Mouse (Mus musculus) lung, postnatal 10 days (tissue): ENCODE data around the gene Ticam1.

Source experiments
- DNase-seq: peaks from one replicate; pipeline ENCODE4 v3.0.0; 2021

Gene Ticam1

GRCm38 (mm10) chr17:56276643-56277566 is at the start of gene Ticam1:
Gene Ticam1, minus strand, starts transcription at chr17:56276786.
- peak; percentile 95 for DNase-seq

DNA sequence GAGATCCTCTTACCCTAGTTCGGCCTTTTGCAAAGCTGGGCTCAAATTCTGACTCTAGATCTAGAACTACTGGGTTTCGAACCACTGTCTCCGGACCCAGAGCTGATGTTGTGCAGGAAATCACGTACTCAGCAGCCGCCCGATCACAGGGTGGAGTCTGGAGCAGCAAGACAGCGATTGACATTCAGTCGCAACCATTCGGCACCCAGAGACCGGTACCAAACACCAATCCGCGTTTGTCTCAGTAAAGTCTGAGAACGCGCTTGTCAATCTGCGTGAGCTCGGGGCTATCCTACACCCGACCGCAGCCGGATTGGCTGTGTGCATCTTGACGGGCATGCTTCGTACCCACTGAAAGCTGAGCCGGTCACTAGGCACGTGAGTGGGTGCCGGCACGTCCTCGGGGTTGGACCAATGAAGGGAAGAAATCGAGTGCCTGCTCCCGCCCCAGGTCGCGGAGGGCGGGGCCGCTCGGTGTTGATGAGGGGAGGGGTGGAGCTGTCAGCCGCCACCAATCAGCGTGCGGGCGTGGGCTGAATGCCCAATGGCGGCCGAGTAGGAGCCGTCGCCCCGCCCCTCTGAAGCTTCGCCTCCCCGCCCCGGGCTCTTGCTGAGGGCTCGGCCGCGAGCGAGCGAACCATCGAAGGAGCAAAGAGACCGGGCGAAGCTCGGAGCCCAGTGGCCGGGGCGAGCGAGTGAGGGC is 49.0 kb upstream of the Ticam1 start, which contains the start of gene Kdm4b:
TSS of gene Kdm4b (plus strand) at position 613 of the 703 bp plus-strand sequence.
- peak; percentile 99 for DNase-seq

- DNase-seq = no peak
Measured at GRCm38 (mm10) chr17:56324419-56324818, 47.8 kb upstream of the Ticam1 start.

- peak; percentile 62 for DNase-seq
Measured at GRCm38 (mm10) chr17:56309191-56309945, 32.8 kb upstream of the Ticam1 start.

DNA sequence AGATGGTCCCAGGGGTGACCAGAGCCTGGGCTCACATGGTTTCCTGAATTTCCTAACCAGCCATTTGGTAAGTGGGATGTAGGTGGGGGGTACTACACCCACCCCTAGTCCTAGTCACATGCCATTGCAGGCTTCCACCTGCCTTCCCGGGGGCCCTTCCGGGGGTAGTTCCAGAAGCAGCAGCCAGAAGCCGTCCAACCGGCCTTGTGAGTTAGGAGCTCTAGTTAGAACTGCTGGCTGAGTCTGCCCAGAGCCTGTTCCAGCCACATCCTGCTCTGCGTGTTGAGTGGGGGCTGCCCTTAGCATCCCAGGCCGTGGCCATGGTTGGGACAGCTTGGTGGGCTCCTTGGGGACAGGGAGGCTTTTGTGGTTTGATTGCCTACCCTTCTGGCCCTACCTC is 31.5 kb upstream of the Ticam1 start:
- peak; percentile 37 for DNase-seq

DNA sequence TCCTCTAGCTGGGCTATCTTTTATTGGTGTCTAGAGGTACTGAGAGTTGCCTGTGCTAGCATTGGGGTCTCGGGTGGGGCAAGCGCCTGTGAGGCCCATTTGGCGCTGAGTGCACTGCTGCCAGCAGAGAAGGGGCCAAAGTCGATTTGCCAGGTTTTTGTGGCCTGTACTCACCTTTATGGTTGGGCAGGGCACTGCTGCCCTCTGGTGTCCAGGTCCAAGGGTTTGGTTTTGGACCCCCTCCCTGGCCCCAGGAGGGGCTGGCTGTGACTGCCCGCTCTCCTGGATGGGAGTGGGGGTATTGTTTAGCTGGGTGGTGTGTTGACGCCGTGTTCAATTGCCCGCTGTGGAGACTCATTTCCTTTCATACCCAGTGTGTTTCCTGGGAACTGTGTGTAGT is 29.2 kb upstream of the Ticam1 start:
- peak; percentile 37 for DNase-seq

- no peak for DNase-seq
Measured at GRCm38 (mm10) chr17:56305156-56305555, 28.6 kb upstream of the Ticam1 start.

DNA sequence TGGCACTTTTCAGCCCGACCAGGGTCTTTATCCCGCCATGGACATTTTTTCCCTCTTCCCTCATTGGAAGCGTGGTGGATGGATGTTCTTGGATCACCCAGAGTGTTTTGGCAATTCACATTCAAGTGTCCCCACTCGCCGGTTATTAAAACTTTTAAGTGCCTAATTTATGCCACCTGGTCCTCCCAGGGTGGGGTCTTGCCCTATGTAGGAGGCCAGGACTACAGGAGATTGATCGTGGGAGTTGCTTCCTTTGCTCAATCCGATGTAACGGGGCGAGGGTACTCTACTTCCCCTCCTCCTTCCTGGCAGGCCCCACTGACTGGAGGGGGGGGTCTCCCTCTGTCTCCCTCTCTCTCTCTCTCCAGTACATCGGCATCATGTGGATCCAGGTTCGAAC is 28.1 kb upstream of the Ticam1 start:
- no peak for DNase-seq

DNA sequence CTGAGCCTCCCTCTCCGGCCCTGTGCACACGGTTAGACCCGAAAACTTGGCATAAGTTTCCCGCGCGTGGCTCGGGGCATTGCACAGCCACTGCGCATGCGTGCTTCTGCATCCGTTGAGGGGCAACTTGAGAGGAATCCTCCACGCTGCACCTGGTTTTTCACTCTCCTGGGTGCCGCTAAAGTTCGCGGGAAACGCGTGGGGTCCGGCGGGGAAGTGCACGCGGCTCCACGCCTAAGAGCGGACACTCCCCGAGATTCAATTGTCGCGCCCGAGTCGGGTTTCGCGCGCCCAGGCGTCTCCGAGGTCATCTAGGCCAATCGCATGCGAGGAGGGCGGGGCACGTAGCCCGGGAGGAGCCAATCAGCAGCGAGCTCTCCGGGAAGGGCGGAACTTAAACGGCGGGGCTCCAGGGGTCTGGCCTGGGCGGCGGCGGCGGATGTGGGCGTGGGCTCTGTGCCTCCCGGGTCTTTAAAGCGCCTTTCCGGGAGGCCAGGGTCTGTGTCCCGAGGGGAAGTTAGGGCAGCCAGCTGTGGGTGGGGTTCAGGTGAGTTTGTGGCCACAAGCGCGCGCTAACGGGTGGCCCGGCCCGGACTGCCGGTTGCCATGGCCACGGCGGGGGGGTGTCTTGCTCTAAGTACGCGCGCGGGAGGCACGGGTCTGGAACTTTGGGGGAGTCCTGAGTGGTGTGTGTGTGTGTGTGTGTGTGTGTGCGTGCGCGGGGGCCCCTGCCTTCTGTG is 27.4 kb upstream of the Ticam1 start:
- peak; percentile 98 for DNase-seq

DNA sequence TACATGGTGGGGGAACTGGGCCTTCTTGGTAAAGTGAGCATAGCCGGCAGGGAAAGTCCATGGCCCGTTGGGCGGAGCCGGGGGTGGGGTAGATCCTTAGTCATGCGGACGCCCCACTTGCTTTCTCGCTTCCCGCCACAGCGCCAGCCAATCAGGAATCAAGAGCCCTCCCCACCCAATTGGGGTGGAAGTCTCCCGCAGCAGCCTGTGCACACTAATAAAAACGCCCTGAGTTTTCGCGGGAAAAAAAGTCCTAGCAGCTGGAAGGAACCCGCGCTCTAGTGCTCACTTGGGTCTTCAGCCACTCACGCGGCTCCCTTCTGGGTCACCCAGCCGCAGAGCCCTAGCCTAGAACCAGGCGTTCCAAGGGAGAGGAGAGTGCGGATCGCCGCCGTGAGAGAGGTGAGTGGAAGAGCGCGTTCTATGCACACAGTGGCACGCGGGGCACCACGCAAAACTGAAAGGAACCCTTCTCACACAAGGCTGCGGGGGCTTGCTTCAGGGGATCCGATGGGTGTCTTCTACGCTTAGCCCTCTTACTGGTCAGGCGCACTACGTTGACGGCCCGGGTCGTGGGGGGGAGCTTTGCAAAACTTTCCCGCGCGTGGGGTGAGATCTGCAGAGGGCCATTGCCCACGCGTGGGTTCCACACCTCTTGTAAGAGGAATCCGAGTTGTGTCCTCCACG is 26.7 kb upstream of the Ticam1 start, which contains the start of gene Uhrf1:
TSS of gene Uhrf1 (plus strand) at position 162 of the 687 bp plus-strand sequence.
- DNase-seq = peak; percentile 83

GRCm38 (mm10) chr17:56302363-56302996 is 25.9 kb upstream of the Ticam1 start:
- peak; percentile 34 for DNase-seq

- DNase-seq = no peak
Measured at GRCm38 (mm10) chr17:56300186-56300585, 23.6 kb upstream of the Ticam1 start, which contains the start of gene Arrdc5. Gene Arrdc5, minus strand, starts transcription at chr17:56300286.

GRCm38 (mm10) chr17:56298238-56298637 is 21.7 kb upstream of the Ticam1 start:
- DNase-seq = no peak

GRCm38 (mm10) chr17:56296201-56296600 is 19.6 kb upstream of the Ticam1 start:
- no peak for DNase-seq

DNA sequence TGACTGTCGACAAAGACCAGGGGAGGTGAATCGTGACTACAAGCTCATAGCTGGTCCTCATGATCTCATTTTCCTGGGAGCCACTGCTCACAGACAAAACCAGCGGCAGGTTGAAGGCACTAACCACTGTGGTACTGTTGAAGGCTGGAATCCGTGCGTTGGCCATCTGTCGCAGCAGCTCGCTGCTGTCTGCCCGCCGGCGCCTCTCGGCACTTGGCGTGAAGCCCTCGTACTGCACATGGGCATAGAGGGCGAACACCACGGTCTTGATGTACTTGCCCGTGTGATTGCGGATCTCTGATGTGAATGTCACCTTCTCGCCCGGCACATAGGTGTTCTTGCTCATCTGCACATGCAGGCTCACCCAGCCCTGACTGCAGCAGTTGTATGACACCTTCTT is 17.7 kb upstream of the Ticam1 start:
- no peak for DNase-seq

GRCm38 (mm10) chr17:56293291-56293690 is 16.7 kb upstream of the Ticam1 start:
- no peak for DNase-seq

DNA sequence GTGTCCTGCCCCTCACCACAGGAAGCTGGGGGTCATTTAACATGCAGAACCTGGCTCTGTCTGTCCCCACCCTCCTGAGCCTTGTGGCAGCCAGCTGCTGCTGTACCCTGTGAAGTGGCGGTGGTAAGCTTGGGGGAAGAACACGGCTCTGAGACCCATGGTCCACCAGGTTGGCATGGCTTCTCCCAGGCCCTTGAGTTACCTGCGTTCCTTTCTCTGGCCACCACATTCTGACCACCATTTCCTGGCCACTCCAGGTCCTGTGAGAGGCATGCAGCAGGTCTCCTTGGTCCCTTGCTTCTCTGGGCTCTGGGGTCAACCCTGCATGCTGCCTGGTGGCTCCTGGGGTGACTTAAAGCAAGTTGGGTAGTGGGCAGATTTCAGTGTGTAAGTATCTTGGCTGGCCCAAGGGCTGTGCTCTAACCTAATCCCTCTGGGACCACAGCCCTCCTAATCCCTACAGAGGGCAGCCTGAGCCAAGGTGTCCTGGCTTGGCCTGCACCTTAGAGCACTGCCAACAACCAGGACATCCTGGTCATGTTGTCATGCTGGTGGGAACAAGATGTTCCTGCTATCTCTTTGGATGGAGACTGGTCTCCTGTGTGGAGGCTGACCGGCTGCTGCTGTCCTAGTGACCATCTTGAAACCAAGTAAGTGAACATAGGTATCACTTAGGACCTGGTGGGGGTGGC is 16.1 kb upstream of the Ticam1 start, which contains the start of gene Plin3:
TSS of gene Plin3 (minus strand) at position 343 of the 692 bp plus-strand sequence.
- DNase-seq = no peak

- DNase-seq = no peak
Measured at GRCm38 (mm10) chr17:56291826-56292475, 15.4 kb upstream of the Ticam1 start.

DNA sequence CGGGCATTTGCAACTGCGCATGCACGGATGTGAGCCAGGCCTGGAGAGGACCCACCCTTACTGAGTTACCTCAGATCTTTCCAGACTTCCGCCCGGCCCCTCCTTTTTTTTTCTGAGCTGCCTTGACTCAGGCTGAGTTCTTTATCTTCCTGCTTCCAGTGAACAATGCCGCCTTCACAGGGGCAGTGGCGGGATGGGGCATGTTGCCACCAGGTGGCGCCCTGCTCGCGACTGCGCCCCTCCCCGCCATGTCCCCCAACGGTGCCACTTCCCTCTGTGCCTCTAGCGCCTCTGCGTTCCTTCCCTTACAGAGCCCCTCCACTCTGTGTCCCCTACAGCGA is 14.6 kb upstream of the Ticam1 start:
- DNase-seq = peak; percentile 97
